Mouse (Mus musculus) neural tube, postnatal 0 days (tissue): Measurements from ENCODE around the gene Nyx. TPM values are rescaled to one million over a fixed set of nuclear protein-coding genes. Genes with fewer than 3 reads are reported as not detected.

Source experiments
- polyA plus RNA-seq: library from polyadenylated mRNA; unstranded; fragments of >200 nt; fragmentation: Nextera tagmentation; extraction: Ambion mirVana; gene quantifications from 2 replicates; pipeline ENCODE4 v1.2.1, GENCODE M21; 2015

Gene Nyx
- 0.28 and 0.36 TPM in 2 replicates for polyA plus RNA-seq

DNA sequence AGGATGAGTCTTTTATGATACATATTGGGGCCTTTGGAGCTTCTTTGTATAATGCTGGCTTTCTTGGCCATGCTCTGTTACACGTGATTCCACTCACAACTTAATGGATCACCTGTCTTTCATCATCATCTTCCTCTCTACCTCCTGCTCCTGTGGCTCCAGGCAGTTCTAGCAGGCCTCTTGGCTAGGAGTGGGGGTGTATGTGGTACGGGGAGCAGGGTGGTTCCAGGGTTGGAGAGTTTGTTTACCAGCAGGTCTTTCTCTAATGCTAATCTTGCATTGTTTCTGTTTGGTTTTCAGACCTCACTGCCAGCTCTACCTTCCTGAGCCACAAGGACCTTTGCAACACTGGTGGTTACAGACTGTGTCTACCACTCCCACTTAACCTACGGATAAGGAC is at the start of gene Nyx:
Gene Nyx (plus strand): TSS at position 301 of the 400 bp plus-strand sequence.

Other genes starting within 250 kb of the Nyx start
- gene Ddx3x, start 185.1 kb upstream of the Nyx start, polyA plus RNA-seq, result 70.1 TPM in 2 replicates
- gene Gpr34, start 166.0 kb downstream of the Nyx start, polyA plus RNA-seq, result 7.0 and 8.6 TPM in 2 replicates
- 0.23 and 0.50 TPM in 2 replicates for gene Gpr82, start 195.3 kb downstream of the Nyx start, polyA plus RNA-seq